In genomic region chr5:74960840-74961543, GRCm38 (mm10) we compare ENCODE assay signal across 9 mouse cellular contexts.
DNase-seq lines count a peak whose midpoint lies in the region; ATAC-seq and TF ChIP-seq lines count a peak whose summit lies in the region.
"Had no signal": no experiment of that assay in that cellular context is flagged by ENCODE, and none has a peak within 500 bp of the region (broad histone marks: within the 10 kb centered on the region; RNA-seq: fewer than 3 reads in every experiment).

No protein-coding gene starts in this region.

- no peak overlapping the region for H3K27ac ChIP-seq in midbrain, embryonic 10.5 days (replicated peaks)
- H3K27ac ChIP-seq in midbrain, embryonic 13.5 days: no peak overlapping the region
- H3K27ac ChIP-seq in bone marrow, adult 2 months (ENCODE audit: control insufficient read depth, insufficient read depth, low read depth, low read length, poor library complexity): no peak overlapping the region
- H3K27ac ChIP-seq in forebrain, embryonic 10.5 days: no peak overlapping the region
- no peak overlapping the region for H3K27ac ChIP-seq in heart, embryonic 14.5 days (replicated peaks in 1 of 2; ENCODE audit: control insufficient read depth in 1 of 2, insufficient read depth in 1 of 2, low read depth in 2 of 2, low read length in 2 of 2)
- H3K27ac ChIP-seq: liver, embryonic 13.5 days had no signal

- TF ChIP-seq POLR2A in bone marrow, adult 2 months (IDR thresholded peaks at IDR 0.05; ENCODE audit: borderline replicate concordance, control insufficient read depth, low read depth, low read length): no peak

- H3K4me3 ChIP-seq in midbrain, embryonic 10.5 days: no peak overlapping the region
- no peak overlapping the region for H3K4me3 ChIP-seq in midbrain, embryonic 13.5 days (replicated peaks)
- H3K4me3 ChIP-seq in bone marrow, adult 2 months (replicated peaks; ENCODE audit: control insufficient read depth, low read depth, low read length): no peak overlapping the region
- H3K4me3 ChIP-seq in forebrain, embryonic 10.5 days: no peak overlapping the region
- no peak overlapping the region for H3K4me3 ChIP-seq in heart, embryonic 14.5 days (ENCODE audit: control insufficient read depth in 1 of 2, insufficient read depth in 1 of 2, low read depth in 1 of 2, low read length in 2 of 2)
- H3K4me3 ChIP-seq: liver, embryonic 13.5 days had no signal

- H3K36me3 ChIP-seq in midbrain, embryonic 10.5 days: no peaks in the 10 kb centered on the region
- no peaks in the 10 kb centered on the region for H3K36me3 ChIP-seq in midbrain, embryonic 13.5 days
- H3K36me3 ChIP-seq in forebrain, embryonic 10.5 days (replicated peaks): no peaks in the 10 kb centered on the region
- H3K36me3 ChIP-seq in heart, embryonic 14.5 days (ENCODE audit: control insufficient read depth, insufficient read depth, low read length): no peaks in the 10 kb centered on the region
- H3K36me3 ChIP-seq: liver, embryonic 13.5 days had no signal

- H3K27me3 ChIP-seq in midbrain, embryonic 10.5 days (ENCODE audit: low read depth, poor library complexity, severe bottlenecking): peaks cover 98% of the 10 kb centered on the region
- peaks cover 96% of the 10 kb centered on the region for H3K27me3 ChIP-seq in midbrain, embryonic 13.5 days
- peaks cover 96% of the 10 kb centered on the region for H3K27me3 ChIP-seq in forebrain, embryonic 10.5 days (ENCODE audit: poor library complexity, severe bottlenecking)
- peaks cover 11% of the 10 kb centered on the region for H3K27me3 ChIP-seq in heart, embryonic 14.5 days (ENCODE audit: control insufficient read depth, insufficient read depth, low read length)

- 23% methylated on average over 14 of the region's 14 CpGs for WGBS in midbrain, embryonic 10.5 days
- 22% methylated on average over 14 of the region's 14 CpGs for WGBS in midbrain, embryonic 13.5 days
- WGBS in bone marrow, adult 2 months: 34% methylated on average over 14 of the region's 14 CpGs
- WGBS in forebrain, embryonic 10.5 days: 28% methylated on average over 14 of the region's 14 CpGs
- 28% methylated on average over 14 of the region's 14 CpGs for WGBS in heart, embryonic 14.5 days

- no peaks in the 10 kb centered on the region for H3K9me3 ChIP-seq in midbrain, embryonic 10.5 days (replicated peaks)
- H3K9me3 ChIP-seq in midbrain, embryonic 13.5 days: no peaks in the 10 kb centered on the region
- no peaks in the 10 kb centered on the region for H3K9me3 ChIP-seq in forebrain, embryonic 10.5 days
- no peaks in the 10 kb centered on the region for H3K9me3 ChIP-seq in heart, embryonic 14.5 days (ENCODE audit: control insufficient read depth, low read length)
- H3K9me3 ChIP-seq: liver, embryonic 13.5 days had no signal

- H3K9ac ChIP-seq in midbrain, embryonic 13.5 days (replicated peaks): no peak overlapping the region
- peak overlapping the region; percentile 0; the same call in 1 of the 2 replicates for H3K9ac ChIP-seq in heart, embryonic 14.5 days (ENCODE audit: low read length)
- H3K9ac ChIP-seq: liver, embryonic 13.5 days had no signal

- H3K4me2 ChIP-seq in midbrain, embryonic 13.5 days (replicated peaks): no peak overlapping the region
- H3K4me2 ChIP-seq in heart, embryonic 14.5 days (ENCODE audit: low read length): peak overlapping the region; percentile 25; the same call in 1 of the 2 replicates
- H3K4me2 ChIP-seq: liver, embryonic 13.5 days had no signal

- DNase-seq in midbrain, embryonic 10.5 days (ENCODE audit: low spot score): peak; percentile 73
- peak; percentile 73 for DNase-seq in forebrain, embryonic 10.5 days (ENCODE audit: extremely low spot score, low spot score)
- DNase-seq in kidney, postnatal 25 days: peak; percentile 78 to 88
- DNase-seq in lung, postnatal 4 days: peak; percentile 62 to 73
- peak; percentile 30 for DNase-seq in thymus, postnatal 0 days (ENCODE audit: low spot score)
- DNase-seq: liver, embryonic 13.5 days had no signal

- peaks cover 16% of the 10 kb centered on the region for H3K4me1 ChIP-seq in midbrain, embryonic 10.5 days
- H3K4me1 ChIP-seq in midbrain, embryonic 13.5 days (replicated peaks): 0 out of 2 replicates have a peak, but pooled peaks cover 3% of the 10 kb centered on the region
- H3K4me1 ChIP-seq in bone marrow, adult 2 months (ENCODE audit: control insufficient read depth, insufficient read depth, low read length): no peaks in the 10 kb centered on the region
- peaks cover 18% of the 10 kb centered on the region for H3K4me1 ChIP-seq in forebrain, embryonic 10.5 days
- peaks cover 20 to 23% of the 10 kb centered on the region in 2 experiments for H3K4me1 ChIP-seq in heart, embryonic 14.5 days (ENCODE audit: control insufficient read depth in 2 of 2, insufficient read depth in 2 of 2, low read length in 2 of 2)
- H3K4me1 ChIP-seq: liver, embryonic 13.5 days had no signal

- TF ChIP-seq CTCF in bone marrow, adult 2 months (IDR thresholded peaks at IDR 0.05; ENCODE audit: control insufficient read depth, insufficient read depth, low read length): peak; percentile 18; the same call in 1 of the 2 replicates

- no peak for ATAC-seq in midbrain, embryonic 13.5 days
- ATAC-seq in heart, embryonic 14.5 days (ENCODE audit: insufficient number of reproducible peaks, insufficient read depth, low FRiP score, low read depth): no peak

Comparison
In these comparisons a context has a peak if more than half of its experiments do, and no peak if none do; other contexts are left out.
1. DNase-seq: peak in every context shown above with its lines; median percentile 83 in kidney, postnatal 25 days; 73 in midbrain, embryonic 10.5 days; 73 in forebrain, embryonic 10.5 days; 68 in lung, postnatal 4 days; 30 in thymus, postnatal 0 days.